Mouse (Mus musculus): ENCODE results near the gene Dgkz. TPM values are rescaled to one million over a fixed set of nuclear protein-coding genes. Genes with fewer than 3 reads are reported as not detected.

Dgkz gene
- total RNA-seq, 2 experiments from 2014 or later, result 32.3 to 34.8 TPM

Small RNA genes lying within 50 kb of the gene (microRNA-seq; reads per million reads assigned to microRNA genes)
- gene Mir6999 (ENCODE audit: borderline replicate concordance in 2 of 2), result 0 to 0.74 reads per million in 2 experiments

Other genes starting within 250 kb of the Dgkz start
- gene Ambra1, start 245.7 kb downstream of the Dgkz start, total RNA-seq (2021), result 10 to 100 TPM; 12.6 to 13.0 TPM
- gene Chrm4, start 48.6 kb downstream of the Dgkz start, total RNA-seq (2021), result not detected
- 1 to 10 TPM; 3.3 to 3.4 TPM for gene Mdk, start 43.6 kb downstream of the Dgkz start, total RNA-seq (2021)
- gene Gm9821, start 30.2 kb downstream of the Dgkz start, total RNA-seq (2021), result not detected
- gene Creb3l1, start 48.6 kb upstream of the Dgkz start, total RNA-seq (2021), result 10 to 100 TPM in 1 of 2 experiments, 1 to 10 TPM in 1; 8.0 to 10.3 TPM
- 10 to 100 TPM; 20.2 to 21.1 TPM for gene Phf21a, start 117.3 kb upstream of the Dgkz start, total RNA-seq (2021)

Data from gastrocnemius, postnatal 25 days (tissue).